Mouse (Mus musculus) megakaryocyte, embryonic 14.5 days (primary cell): ENCODE measurements around the gene Clybl.

Experiments used
- FLI1 ChIP-seq: IDR thresholded peaks from 2 replicates; pipeline ENCODE4 v1.6.1; 2012; ENCODE audit warnings: low read length, inconsistent platforms, mixed read lengths
- GATA1 ChIP-seq: IDR thresholded peaks from 3 replicates; pipeline ENCODE4 v1.6.1; 2012; ENCODE audit warnings: mixed read lengths, low read length, inconsistent platforms, borderline replicate concordance

DNA sequence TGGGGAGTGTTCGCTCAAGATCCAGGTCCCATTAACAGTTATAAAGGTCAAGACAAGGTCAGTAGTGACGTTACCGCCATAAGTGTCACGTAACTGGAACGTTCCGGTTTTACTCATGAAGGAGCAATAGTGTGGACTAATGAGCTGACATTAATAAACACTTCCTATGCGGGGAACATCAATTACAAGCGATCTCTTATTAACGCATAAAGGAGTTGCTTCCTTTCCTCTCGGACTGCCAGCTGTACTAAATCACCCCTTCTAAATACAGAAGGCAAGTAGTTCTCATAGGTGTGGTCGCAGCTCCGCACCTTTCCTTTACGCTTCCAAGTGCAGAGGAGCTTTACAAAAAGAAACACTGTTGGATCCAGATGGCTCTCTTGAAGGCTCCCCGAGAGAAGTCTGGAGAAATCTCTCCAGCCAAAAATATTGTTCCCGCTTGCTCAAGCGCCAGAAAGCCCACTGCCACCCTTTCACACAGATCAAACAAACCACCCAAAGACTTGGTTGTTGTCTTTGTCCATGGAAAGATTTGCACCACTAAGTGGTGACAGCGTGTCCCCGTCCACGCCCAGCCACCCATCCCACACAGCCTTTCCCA lies 207.0 kb downstream of the Clybl start:
- TF ChIP-seq GATA1 (no peak), FLI1 (no peak)
